Mouse (Mus musculus) kidney, postnatal 36 days (tissue): Measurements from ENCODE around the gene Pi4k2b.

Source experiments
- DNase-seq, 2 experiments: peaks; one replicate each; pipeline ENCODE4 v3.0.0; 2021 to 2022; ENCODE audit warnings: mixed read lengths in 2 of 2

Pi4k2b gene

DNA sequence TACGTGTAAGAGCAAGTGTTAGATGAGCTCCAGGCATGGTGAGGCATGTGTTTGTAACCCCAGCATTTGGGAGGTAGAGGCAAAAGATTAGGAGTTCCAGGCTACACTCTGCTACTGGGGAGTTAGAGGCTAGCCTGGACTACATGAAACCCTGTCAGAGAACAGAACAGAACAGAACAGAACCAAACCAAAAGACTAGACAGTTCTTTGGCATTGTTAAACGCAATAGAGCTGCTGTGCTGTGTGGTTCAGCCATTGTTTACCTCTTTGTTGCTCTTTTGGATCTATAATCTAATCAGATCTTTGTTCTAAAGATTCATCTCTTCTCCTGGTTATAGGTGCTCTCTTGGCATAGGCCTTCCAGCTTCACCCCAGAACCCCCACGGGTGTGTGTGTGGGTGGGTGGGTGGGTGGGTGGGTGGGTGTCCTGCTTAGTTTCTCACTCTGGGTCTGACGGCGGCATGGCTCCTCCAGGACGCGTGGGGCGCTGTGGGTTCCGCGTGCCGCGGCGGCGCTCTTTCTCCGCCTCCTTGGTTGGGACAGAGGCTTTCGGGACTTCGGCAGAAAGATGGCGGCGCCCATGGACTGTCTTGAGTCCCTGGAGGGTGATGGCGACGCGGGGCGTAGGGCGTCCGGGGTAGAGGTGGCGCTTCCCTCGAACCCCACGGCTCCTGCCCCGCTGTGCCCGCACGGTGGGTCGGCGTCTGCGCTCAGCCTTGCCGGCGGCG is 41.3 kb downstream of the Pi4k2b start:
- peak; percentile 88 to 91 for DNase-seq

DNA sequence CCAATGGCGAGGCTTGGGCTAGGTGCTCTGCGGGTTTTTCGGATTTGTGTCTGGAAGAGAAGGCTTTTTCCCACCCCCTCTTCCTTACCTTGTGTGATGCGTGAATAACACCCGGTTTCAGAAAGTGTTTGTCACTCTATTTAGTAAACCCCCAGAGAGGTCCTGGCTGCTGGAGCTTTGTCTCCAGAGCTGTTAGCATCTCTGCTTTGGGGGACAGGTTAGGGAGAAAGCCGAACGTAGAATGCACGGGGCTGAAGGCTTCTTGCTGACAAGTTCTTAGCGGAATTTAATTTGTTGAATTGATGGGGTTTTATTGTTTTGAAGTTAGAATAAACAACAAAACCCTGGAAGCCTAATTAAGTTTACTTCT is 41.9 kb downstream of the Pi4k2b start:
- DNase-seq, result no peak

DNA sequence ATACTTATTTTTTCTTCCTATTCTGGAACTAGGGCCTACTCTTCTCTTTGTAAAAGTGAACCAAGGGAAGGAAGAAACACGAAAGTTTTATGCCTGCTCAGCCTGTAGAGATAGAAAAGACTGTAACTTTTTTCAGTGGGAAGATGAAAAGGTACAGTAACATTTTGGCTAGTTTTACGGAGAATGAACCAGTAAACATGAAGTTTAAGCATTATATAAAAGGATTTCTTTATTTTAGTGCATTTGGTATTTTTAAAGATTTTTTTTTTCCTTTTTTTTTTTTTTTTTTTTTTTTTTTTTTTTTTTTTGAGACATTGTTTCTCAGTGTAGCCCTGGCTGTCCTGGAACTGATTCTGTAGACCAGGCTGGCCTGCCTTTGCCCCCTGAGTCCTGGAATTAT is 42.6 kb downstream of the Pi4k2b start:
- no peak for DNase-seq

DNA sequence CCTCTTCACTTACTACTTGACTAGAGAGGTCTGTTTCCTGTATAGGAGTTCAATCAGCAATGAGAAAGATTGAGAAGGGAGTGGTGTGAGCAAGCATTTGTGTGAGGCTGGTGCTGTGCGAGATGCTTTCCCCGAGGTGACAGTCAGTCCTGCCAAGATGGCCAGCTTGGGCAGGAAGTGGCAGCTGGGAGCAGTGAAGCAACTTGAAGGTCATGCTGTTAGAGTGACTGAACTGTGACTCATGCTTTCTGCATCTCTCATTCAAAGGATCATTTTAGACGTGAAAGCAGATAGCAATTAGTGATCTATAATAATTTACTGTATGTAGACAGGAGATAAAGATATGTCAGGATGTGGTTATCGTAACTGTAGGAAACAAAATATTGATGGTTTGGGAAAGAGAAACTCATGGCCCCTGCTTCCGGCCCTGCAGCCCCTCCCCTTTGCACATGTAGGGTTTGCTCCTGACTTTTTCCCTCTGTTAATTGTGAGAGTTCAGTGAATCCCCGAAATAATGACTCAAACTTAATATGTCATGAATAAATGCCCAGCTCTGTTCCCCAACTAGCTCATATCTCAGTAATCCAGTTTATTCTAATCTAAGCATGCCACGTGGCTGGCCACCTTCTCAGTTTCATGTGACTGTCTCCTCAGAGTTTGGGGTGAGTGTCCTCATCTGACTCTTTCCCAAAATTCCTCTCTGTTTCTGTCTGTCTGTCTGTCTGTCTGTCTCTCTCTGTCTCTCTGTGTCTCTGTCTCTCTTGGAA is 45.4 kb downstream of the Pi4k2b start:
- no peak for DNase-seq

DNA sequence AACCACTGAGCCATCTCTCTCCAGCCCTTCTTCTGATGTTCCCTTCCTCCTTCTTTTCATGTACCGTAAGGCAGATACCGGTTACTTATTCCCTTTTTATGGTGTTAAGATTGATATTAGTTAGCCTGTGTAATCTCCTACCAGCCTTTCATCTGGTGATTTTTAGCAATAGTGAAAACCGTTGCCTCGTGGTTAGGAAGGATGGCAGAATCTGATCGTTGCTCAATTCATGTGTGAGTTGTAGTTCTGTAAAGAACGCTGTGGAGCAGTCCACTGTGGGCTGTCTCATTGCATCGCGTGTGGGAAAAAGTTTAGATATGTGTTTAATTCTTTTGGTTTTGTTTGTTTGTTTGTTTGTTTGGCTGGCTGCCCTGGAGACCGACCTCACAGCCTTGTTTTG is 51.9 kb downstream of the Pi4k2b start:
- DNase-seq, result no peak

DNA sequence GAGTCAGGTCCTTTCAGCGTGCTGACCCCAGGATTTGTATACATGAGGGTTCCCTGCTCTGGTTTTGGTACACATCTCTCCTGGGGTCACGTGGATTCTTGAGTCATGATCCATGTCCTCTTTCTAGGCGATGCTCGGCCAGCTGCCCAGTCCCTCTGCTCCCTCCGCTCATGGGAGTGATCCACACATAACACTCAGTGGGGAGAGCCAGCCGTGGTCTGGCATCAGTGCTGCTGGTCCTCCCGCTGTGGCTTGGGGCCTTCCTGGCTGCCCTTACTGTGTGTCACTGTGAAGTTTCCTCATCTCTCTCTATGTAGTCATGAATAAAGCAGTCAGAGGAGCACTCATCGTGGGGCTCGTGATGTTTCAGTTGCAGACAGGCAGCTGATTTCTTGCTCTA is 52.7 kb downstream of the Pi4k2b start:
- DNase-seq, result no peak

DNA sequence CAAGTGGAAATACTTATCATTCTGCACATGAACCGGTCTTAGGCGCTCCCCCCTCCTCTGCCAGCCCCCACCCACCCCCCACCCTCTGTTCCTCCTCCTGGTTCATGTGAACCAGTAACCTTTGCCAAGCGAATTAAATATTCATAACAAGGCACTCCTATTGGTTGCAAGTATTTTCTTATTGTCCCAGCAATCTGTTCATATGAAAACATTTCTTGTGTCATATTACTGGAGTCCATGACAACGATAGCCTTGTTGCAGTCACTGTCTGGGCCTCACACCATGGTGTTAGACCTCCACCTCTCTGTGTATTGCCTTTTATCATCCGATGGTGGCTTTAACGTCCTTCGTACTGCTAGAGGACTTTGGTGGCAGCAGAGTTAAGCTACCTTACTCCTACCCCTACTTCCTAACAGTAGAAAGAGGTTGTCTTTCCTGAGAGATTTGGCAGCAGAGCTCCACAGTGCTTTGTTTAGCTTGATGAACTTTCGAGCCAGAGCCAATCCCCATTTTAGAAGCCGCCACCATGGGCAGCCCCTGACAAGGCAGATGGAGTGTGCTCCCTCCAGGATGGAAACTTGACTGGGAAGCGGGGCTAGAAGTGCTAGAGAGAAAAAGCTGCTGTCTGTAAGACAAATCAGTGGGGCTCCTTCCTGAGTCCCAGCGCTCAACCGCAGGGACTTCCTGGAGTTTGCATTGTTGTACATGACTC is 58.1 kb downstream of the Pi4k2b start:
- DNase-seq, result no peak

DNA sequence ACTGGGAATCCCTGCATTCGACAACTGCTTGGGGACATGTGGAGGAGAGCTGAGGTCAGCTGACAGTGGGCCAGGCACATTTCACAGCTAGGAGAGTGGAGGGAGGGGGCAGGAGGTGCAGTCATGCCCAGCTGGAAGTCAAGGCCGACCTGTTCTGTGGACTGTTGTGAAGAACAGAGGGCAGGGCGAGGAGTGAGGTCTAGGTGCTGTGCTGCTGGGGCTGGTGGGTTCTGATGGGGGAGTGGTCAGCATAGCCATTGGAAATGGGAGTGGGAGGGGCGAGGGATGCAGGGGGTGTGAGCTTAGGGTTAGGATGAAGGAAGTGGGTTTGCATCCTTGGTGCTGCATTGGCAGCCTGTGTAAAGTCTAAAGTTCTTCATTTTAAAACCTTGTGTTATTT is 64.4 kb downstream of the Pi4k2b start:
- no peak for DNase-seq

DNA sequence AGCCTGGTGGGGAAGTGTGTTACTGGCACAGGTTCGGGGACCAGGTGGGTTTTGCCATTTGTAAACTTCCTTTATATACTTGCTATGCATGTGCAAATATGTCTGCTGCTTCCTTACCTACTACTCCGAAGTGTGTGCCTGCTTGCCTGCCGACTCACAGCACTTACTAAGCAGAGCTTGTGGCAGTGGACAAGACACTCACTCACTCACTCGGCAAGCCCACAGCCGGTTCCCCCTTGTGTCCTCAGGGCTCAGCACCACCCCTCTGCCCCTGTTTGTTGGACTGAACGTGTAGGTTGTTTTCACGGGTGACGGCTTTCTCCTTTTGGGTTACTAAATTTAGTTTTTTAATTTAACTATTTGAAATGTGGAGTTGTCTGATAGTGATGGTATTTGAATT is 65.0 kb downstream of the Pi4k2b start:
- DNase-seq, result no peak

DNA sequence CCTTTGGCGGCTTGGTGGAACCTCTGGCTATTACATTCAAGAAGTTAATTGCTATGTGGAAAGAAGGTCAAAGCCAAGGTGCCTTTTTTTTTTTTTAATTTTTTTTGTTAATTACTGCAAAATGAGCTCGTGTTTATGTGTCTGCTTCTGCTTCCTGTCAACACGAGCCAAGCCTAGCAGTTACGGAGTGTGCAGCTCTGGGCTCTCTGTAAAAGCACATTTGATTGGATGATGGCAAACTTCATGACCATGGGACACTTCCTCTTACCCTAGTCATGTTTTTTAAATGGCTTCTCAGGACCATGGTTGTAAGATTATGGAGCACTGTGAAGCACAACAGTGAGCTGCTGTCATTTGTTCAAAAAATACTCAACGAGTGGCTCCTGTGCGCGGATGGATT is 65.7 kb downstream of the Pi4k2b start:
- DNase-seq, result no peak

DNA sequence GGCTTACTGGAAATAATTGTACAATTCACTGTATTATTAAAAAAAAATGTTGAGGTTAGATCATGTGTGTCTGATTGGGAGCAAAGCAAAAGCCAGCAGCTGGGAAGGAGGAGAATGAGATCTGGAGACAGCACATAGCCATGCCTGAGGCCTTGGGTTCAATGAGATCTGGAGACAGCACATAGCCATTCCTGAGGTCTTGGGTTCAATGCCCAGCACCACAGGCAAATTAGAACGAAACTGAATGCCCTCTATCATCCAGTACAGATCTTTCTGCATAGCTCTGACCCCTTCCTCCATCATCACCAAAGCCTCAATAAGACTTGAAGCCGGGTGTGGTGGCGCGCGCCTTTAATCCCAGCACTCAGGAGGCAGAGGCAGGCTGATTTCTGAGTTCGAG is 69.1 kb downstream of the Pi4k2b start:
- no peak for DNase-seq

DNA sequence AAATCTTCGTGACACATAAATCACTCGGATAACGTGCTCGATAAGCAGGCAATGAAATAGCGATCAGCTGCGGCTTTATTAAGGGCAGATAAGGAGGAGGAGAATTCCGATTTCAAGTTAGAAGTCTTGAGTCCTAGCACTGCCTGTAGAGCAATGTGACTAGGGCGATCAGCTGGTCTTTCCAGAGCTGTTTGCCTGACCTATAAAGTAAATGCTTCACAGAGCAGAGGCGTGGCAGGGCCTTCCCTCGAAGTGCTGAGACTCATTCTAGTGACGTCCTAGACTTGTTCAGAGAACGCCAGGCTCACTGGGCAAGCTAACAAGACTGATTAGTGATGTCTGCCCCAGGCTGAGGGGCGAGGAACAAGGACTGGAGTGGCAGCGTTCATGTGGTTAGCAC is 69.7 kb downstream of the Pi4k2b start:
- DNase-seq, result no peak

DNA sequence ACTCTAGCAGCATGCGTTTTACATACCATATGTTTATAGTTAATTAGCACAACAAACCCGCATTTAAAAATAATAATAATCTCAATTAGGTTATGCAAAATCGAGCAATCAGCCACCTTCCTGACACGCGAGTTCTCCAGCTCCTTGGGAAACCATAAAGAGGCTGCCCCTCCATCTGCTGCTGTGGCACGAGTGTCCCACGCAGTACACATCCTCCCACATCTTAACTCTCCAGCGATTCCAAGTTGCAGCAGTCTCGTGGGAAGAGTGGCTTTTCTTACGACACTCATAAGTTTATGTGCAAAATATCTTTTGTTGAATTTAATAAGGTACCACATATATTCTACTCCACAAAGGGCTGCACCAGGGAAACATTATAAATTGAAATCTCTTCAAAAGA is 71.1 kb downstream of the Pi4k2b start:
- DNase-seq, result no peak

DNA sequence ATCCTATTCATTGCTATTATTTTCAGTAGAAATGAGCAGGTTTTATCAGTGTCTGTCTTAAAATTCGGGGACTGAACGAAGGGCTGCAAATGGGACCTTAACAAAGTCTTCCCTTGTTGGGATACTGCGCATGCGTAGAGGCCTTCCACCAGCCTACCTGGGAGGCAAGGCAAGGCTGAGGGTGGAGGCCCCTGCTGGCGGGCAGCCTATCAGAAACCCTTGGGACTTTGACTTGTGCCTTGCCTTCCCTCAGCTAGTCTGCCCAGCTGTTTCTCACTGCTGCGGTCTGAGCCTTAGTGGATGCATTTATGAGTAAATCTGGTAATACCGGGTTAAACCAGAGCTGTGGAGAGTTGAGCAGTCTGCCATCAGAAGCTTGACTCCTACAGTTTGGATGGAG is 71.9 kb downstream of the Pi4k2b start:
- no peak for DNase-seq

DNA sequence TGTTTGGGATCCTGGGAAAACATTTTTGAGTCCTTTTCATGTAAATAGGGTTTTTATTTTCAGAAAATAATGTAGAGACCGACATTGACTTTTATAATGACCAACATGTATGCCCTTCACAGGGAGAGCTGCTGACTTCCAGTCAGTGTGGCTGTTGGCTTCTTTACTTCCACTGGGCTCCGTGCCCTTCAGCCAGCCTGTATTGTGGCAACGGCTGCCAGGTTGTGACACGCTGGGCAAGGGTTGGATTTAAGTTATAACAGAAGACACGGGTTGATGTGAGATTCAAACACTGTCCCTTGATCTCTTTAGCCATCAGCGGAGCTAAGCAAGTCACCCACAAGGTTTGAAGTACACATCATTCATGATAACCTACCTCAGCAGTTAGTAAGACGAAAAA is 77.3 kb downstream of the Pi4k2b start:
- DNase-seq, result no peak
